Mouse (Mus musculus): Measurements from ENCODE around the gene Ccm2l.

The Ccm2l gene

DNA sequence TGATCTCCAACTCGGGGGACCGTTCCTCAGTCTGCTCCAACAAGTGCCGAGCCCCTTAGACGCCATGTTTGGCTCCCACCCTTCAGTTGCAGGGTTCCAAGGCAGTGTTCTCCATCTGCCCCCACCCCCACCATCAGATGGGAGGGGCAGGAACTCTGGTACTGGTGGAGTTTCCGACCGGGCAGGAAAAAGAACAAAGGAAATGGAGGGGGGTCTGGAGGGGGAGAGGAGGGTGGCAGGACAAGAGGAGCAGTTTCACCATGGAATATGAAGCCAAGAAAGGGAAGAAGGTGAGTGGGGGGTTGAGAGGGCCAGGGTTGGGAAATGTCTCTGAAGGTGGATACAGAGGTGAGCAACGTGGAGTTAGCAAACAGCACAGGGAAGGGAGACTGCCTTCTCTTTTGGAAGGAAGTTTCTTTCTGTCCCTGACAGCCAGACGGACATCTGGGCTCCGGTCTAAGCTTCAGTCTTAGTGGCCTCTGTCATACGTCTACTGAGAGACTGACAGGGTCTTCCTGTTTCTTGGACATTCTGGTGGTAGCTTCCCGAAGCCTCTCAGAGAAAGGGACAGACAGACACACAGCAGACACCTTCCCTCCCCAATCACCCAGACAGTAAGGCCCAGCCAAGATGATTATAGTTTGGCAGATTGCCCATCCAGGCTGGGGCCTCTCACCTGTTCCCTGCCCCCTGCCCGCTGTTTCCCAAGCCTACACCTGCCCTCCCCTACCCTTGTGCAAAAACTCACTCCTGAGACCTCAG lies at the start of gene Ccm2l:
Gene Ccm2l, plus strand, starts transcription at position 209 of the 762 bp plus-strand sequence.
- peak; percentile 74 to 81 for DNase-seq

- no peak for DNase-seq
Measured at GRCm38 (mm10) chr2:153016786-153017185, 49.0 kb upstream of the Ccm2l start.

- no peak for DNase-seq
Measured at GRCm38 (mm10) chr2:153019355-153019754, 46.4 kb upstream of the Ccm2l start.

- no peak for DNase-seq
Measured at GRCm38 (mm10) chr2:153021163-153021562, 44.6 kb upstream of the Ccm2l start.

DNA sequence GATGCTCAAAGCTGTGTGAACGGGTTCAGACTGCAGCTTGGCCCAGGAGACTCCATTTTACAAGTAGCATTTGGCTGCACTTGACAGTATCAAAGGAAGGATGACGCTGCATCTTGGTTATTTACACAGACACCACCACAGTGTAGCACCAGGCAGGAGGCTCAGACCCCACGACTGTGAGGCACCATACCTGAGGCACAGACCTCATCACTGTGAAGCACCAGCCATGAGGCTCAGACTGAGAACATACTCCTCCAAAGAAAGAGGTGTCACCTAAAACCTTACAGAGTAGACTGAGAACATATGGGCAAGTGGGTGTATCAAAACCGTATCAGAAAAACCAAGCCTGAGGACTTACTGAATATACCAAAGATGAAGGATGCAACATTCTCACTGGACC lies 42.9 kb upstream of the Ccm2l start:
- no peak for DNase-seq

GRCm38 (mm10) chr2:153026052-153026451 lies 39.7 kb upstream of the Ccm2l start:
- no peak for DNase-seq

DNA sequence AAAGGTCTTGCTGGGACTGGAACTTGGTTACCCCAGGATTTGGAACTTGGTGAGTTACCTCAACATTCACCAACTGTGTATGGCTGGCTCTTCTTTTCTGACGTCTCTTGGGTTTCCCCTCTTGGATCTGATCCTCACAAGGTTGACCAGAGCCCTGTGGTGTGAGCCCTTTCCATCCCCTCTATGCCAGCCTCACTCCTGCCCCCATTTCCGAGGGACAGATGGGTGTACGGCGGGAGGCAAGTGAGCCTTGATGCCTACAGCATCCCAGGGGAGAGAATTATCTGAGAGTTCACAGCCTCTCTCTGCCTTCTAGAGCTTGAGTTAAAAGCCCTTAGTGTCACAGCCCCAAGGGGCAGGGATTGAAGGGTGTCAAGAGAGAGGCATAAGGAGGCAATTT lies 38.3 kb upstream of the Ccm2l start:
- DNase-seq: no peak

DNA sequence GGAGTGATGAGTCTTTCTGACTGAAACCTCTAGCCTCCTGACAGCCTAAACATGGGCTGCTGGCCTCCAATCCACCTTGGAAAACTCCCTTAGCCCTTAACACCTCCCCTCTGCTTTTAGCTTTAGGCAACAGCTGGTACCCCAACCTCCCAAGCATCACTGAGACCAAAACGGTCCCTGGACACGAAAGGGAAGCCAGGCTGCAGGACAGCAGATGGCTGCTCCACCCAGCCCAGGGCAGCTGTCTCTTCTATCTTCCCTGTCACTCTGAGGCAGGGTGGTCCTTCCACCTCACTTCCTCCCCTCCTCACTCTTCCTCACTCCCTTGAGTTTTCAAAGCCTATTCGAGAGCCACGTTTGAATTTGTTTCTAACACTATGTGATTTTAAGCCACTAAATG lies 35.3 kb upstream of the Ccm2l start:
- DNase-seq: no peak

DNA sequence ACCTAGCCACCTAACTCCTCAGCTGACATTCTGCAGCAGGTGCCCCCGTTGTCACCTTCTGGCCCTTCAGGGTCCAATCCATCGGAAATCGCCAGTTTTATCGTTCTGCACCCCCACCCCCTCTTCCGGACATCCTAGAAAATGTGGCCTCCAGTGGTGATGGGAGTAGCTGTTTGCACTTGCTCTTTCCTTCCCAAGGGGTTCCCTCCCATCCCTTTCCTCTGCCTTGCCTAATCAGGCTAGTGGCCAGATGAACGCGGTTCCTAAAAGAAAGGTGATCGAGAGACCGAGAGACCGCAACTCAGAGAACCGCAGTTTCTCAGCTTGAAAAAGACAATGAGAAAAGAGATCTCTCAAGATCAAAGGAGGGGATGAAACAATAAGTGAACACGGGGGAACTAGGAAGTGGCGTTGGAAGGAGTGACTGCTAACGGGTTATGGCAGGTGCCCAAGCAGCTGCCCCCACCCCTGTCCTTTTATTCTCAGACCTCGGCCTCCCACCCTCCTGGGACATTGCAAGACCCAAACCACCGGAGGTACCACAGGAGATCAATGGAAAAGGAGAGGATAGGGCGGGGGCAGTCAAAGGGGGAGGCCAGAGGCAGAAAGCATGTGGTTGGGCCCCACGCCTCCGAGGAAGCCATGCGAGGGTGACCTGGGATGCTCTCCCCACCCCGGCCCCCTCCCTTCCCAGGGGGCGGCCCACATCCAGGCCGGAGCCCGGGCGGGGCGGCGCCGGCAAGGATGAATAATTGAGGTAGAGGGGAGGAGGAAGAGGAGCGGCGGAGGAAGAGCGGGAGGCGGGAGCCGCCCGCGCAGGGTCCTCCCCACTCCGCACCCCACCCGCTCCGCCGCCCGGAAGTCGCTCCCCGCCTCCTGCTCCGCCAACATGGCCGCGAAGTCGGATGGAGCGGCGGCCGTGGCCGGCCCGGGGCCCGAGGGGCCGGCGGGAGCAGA lies 34.4 kb upstream of the Ccm2l start, which contains the start of gene Xkr7:
Gene Xkr7, plus strand, starts transcription at position 727 of the 957 bp plus-strand sequence.
- no peak for DNase-seq

DNA sequence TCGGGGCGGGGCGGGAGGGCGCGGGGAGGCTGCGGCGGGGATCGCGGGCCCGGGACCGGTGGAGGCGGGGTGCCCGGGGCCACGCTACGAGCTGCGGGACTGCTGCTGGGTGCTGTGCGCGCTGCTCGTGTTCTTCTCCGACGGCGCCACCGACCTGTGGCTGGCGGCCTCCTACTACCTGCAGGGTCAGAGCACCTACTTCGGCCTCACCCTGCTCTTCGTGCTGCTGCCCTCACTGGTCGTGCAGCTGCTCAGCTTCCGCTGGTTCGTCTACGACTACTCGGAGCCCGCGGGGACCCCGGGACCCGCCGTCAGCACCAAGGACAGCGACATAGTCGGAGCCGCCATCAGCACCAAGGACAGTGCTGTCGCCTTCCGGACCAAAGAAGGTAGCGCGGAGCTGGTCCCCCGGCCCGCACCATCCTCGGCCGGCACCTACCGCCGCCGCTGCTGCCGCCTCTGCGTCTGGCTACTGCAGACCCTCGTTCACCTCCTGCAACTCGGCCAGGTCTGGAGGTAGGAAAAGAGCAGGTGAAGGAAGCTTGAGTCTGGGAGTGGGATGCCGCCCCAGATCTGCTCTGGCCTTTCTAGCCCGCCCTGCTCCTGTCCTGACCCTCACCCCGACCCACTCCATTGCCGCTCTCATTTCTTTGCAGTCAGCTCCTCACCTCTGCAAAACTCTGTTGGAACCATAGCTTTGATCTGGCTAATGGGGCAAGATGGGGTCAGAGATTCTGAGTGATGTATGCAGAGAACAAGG lies 33.5 kb upstream of the Ccm2l start:
- peak; percentile 84 to 89 for DNase-seq

DNA sequence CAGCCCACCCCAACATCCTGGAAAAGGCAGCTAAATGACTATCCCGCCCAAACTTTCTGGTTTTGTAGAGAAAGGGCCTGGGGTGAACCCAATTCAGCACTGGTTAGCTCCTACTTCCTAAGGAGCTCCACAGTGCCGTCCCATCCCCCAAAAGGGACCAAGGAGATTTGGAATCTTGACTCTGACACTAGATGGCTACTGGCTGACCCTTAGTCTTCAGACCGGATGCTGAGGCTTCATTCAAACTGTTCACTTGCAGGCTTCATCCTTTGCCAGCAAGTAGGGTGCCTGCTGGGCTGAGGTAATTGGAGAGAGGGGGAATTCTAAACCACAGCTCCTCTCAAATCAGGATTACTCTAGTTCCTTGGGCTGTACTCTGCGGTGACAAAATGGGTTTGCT lies 32.8 kb upstream of the Ccm2l start:
- no peak for DNase-seq

GRCm38 (mm10) chr2:153033545-153034230 lies 32.1 kb upstream of the Ccm2l start:
- DNase-seq: no peak

GRCm38 (mm10) chr2:153036690-153037089 lies 29.1 kb upstream of the Ccm2l start:
- DNase-seq: no peak

- no peak for DNase-seq
Measured at GRCm38 (mm10) chr2:153043886-153044285, 21.9 kb upstream of the Ccm2l start.

DNA sequence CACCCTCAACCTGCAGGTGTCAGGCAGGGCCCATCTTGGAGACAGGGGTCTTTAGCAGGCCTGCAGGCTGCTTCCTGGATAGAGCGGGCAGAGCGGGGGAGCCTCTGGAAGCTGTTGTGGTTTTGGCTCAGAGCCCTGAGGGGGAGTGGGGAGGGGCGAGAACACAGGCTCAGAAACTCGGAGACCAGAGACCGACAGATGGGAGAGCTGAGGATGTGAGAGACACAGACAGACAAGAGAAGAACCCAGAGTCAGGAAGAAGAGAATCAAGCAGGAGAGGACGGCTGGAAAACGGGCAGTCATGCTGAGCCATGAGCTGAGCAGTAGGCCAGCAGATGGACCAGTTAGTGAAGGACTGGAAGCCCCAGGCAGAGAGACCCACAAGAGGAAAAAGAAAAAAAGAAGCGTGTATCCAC lies 19.9 kb upstream of the Ccm2l start:
- no peak for DNase-seq

DNA sequence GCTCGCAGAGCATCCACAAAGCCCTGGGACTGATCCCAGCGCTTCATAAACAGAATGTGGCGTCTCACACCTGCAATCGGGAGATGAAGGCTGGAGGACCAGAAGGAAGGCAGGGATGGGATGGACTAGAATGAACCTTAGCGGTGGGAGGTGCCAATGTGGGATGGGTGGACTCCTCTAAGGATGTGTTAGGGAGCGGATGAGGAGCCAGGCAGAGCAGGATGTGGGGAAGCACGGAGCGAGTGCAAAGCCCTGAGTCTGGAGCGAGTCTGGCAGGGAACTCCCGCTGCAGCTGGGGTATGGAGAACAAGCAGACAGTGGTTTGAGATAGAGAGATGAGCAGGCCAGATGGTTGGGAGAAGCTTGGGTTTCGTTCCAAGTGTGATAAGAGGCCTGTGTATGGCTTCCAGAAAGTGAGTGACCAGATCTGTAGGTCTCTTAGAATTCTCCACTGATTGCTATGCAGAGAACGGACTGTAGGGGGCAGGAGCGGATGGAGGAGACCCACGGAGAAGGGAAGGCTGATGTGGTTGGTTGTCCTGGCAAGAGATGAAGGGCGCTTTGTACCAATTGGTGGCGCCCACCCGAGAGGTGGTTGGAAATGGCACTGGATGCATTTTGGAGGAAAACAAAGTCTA lies 17.8 kb upstream of the Ccm2l start:
- peak in 1 of 2 experiments; percentile 69 for DNase-seq

DNA sequence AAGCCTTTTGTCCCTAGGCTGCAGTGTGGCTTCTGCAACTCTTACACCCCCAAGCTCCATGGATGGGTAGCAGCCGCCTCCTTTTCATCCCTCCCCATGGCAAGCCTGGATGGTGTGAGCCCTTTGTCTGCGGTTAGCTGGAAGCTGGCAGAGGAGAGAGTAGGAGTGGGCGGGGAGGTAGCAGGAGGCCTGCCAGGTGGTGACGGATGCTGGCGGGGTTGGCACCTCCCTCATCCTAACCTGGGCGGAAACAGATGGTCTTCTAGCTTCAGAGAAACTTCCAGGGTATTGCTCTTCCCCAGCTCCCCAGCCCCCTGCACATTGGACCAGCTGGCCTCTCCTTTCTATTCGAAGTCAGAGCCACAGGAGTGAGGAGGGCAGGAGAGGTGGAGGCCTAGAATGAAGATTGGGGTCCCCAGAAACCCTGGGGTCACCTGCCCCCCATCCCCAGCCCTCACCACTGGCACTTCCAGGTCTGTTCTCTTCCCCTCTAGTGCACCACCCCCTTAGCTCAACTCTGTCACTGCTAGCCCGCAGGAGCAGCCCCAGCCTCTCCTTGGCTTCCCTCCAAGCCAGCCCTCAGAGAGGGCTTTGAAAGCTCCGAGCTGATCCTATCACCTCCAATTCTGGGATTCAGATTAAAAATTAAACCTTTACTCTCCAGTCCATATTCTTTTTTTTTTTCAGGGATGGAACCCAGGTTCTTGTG lies 16.3 kb upstream of the Ccm2l start:
- DNase-seq: no peak

DNA sequence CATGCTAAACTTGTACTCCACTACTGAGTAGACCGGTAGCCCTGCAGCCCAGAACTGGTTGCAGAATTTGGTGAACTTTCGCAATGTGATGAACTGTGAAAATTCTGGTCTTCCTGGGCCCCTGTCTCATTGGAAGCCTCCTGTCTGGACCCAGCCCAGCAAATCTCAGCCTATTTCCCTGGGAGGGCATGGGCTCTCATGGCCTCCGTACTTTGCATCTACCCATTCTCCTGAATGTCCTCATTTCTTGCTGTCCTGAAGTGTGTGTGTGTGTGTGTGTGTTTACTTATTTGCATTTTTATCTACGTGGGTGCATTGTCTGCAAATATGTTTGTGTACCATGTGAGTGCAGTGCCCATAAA lies 15.8 kb upstream of the Ccm2l start:
- DNase-seq: no peak

GRCm38 (mm10) chr2:153051095-153051494 lies 14.7 kb upstream of the Ccm2l start:
- no peak for DNase-seq

DNA sequence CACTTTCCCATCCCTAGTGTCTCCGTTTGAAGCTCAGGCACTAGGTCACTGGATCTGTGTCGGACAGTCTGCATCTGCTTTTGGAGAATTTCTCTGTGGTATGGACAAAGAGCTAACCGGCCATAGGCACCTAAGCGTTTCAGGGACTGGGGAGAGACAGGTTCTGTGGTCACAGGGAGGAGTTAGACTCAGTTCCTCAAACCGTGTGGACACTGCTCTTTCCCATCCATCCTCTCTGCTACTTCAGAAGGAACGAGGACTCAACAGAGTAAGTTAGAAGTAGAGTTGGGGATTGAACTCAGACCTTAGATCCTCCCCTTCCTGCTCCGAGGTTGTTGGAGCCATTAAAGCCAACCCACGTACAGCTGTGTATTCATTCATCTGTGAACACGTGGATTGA lies 14.2 kb upstream of the Ccm2l start:
- DNase-seq: no peak

GRCm38 (mm10) chr2:153052700-153053351 lies 12.9 kb upstream of the Ccm2l start:
- DNase-seq: no peak
